Mouse (Mus musculus): ENCODE data around the gene Fbxw11.

- no peak for TF ChIP-seq CTCF (IDR thresholded peaks at IDR 0.05; ENCODE audit: low read depth, low read length)
- TF ChIP-seq POLR2A (IDR thresholded peaks at IDR 0.05; ENCODE audit: borderline replicate concordance, low read depth, low read length): no peak
Observed at GRCm38 (mm10) chr11:32662082-32662656, 19.6 kb downstream of the Fbxw11 start.
